Mouse (Mus musculus): ENCODE data around the gene Cep295nl.
A peak's percentile ranks its signal among the peaks of the same experiment; 100 is the strongest.
"Not testable (repeated sequence)": the region's sequence is repeated elsewhere in the genome, so short reads cannot be mapped to it uniquely, and the experiment has no call there.

Cep295nl gene

GRCm38 (mm10) chr11:118321971-118322370 is 20.3 kb downstream of the Cep295nl start:
- DNase-seq (ENCODE audit: low read depth, low spot score): no peak

GRCm38 (mm10) chr11:118321500-118321899 is 20.8 kb downstream of the Cep295nl start:
- no peak for DNase-seq (ENCODE audit: low read depth, low spot score)

GRCm38 (mm10) chr11:118318678-118319077 is 23.6 kb downstream of the Cep295nl start:
- DNase-seq (ENCODE audit: low read depth, low spot score): no peak

DNA sequence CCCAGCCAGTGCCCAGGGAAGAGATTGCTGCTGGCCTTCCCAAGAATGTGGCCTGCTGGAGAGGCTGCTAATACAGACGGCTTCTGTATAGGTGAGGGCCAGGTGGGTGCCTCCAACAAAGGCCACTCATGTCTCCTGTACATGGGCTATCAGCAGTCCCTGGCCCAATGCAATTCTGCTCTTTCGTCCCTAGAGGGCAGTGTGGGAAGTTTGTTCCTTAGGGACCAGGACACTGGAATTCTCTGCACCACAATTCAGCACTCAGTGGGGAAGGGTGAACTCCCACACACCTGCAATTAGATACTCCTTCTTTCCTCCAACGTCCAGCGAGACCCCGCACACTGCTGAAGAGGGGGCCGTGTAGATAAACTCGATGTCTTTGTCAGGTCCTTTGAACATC is 25.2 kb downstream of the Cep295nl start:
- no peak for DNase-seq (ENCODE audit: low read depth, low spot score)

GRCm38 (mm10) chr11:118316231-118316806 is 26.0 kb downstream of the Cep295nl start:
- DNase-seq (ENCODE audit: low read depth, low spot score): no peak

- DNase-seq (ENCODE audit: low read depth, low spot score): no peak
Observed at GRCm38 (mm10) chr11:118312132-118312723, 30.1 kb downstream of the Cep295nl start.

DNA sequence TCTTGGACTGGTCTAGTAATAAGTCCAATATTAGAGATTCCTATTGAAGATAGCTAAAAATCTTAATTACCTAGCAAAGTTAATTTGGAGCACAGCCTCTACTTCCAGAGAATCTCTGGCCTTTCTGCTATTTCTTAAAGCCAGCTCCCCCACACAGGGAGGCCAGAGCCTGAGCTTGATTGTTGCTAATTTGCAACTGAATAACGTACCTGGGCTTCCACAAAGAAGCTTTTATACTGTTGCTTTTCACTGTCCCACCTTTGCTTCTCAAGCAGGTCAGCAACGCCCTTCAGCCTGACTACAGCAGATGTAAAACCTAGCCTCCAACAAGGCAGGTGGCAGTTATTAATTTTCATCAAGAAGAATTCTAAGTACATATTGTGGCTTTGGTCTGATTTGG is 34.3 kb downstream of the Cep295nl start:
- not testable (repeated sequence) for DNase-seq (ENCODE audit: low read depth, low spot score)

DNA sequence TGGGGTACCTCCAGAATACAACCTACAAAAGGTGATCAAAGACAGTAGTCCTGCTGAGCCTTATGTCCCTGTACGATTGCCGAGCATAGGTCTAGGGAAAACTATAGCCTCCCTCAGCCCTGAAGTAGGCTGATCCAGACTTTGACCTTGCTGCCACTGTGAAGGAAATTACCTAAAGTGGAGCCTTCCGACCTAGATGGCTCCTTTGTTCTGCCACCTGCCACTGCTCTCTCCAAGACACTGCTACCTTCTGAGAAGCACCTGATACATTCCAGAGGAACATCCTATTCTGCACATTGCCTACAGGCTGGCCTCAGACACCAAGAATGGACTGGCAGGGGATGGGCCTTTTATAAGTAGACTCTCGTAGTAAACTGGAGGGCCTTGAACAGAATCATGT is 38.3 kb downstream of the Cep295nl start:
- DNase-seq (ENCODE audit: low read depth, low spot score): not testable (repeated sequence)

DNA sequence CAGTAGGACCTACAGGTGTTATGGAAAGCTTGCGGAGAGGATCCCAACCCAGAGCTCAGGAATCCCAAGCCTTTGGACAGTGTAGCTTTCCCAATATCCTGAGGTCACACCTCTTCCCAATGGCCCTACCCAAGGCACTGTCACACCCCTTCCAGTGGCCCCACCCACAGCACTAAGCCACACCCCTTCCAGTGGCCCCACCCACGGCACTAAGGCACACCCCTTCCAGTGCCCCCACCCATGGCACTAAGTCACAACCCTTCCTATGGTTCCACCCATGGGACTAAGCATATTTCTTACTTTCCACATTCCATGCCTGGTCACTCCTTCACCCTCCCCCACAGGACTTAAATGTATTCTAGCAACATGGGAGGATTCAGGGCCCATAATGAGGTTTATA is 43.5 kb downstream of the Cep295nl start:
- DNase-seq (ENCODE audit: low read depth, low spot score): no peak

DNA sequence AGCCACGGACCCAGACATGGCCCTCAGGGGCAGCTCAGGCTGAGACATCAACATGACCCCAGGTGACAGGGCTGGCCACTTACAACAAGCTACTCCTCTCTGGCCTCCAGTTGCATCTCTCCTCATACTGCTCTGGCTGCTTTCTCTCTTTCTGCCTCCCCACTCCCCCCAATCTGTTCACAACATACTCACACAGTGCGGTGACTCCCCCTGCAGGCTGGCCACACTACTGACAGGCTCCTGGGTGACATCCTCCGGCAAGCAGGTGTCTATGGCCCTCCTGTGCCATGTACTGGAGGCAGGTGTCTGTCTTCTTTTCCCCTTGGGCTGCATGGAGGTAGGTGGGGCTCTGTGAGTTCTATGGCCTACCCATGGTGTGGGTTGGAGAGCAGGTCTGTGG is 44.3 kb downstream of the Cep295nl start:
- no peak for DNase-seq (ENCODE audit: low read depth, low spot score)

- DNase-seq (ENCODE audit: low read depth, low spot score): no peak
Observed at GRCm38 (mm10) chr11:118295026-118295425, 47.3 kb downstream of the Cep295nl start.

DNA sequence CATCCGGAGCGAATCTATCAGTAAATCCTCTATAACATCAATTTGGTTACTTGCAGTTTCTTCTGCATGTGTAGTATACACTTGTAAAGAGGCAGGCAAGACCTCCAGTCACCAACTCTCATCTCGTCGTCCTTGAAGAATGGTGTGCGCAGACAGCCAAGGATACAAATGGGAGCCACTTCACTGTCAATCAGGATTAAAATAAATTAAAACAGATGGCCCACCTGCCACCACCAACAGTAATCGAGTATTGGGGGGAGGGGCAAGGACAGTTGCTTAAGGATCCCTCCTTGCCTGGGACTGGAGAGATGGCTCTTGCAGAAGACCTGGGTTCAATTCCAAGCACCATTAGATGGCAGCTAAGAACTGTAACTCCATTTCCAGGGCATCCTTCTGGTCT is 49.6 kb downstream of the Cep295nl start:
- no peak for DNase-seq (ENCODE audit: low read depth, low spot score)

GRCm38 (mm10) chr11:118289999-118290889 is 52.1 kb downstream of the Cep295nl start, which contains the start of gene Usp36:
TSS of gene Usp36 (minus strand) at chr11:118290244.
- peak; percentile 100 for DNase-seq (ENCODE audit: low read depth, low spot score)

- no peak for DNase-seq (ENCODE audit: low read depth, low spot score)
Observed at GRCm38 (mm10) chr11:118289562-118289961, 52.7 kb downstream of the Cep295nl start.

- no peak for DNase-seq (ENCODE audit: low read depth, low spot score)
Observed at GRCm38 (mm10) chr11:118289037-118289511, 53.2 kb downstream of the Cep295nl start.

DNA sequence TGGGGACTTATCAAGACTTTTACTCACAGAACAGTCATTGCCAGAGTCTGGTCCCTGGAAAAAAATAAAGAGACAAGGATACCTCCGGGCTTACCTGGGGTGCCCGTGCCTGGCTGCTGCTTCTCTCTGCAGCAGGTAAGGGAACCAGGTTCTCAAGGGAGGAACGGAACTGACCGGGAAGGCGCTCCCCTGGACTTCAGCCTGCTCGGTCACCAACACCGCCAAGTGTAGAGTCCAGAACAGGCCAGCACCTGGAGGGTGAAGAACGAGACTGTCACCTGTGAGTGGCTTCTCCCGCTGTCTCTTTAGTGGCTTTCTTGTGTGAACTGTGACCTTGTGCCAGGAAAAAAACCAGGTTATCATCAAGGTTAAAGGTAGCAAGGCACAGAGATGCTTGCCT is 54.7 kb downstream of the Cep295nl start:
- DNase-seq (ENCODE audit: low read depth, low spot score): no peak

DNA sequence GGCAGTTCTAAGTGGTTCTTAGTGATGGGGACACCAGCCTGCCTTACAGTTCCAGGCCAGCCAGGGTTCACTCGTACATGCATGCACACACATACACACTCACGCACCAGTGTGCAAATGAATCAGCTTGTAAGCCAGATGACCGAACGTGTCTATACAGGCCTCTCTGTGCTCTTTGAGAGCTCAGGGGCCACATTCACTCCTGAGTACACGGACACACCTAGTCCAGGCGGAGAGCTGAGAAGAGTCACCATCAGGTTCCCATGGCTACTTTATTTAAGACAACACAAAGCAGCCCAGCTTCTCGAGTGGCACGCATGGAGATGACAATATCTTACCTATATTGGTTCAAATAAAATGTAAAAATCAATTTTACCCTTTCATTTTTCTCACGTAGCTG is 55.9 kb downstream of the Cep295nl start:
- DNase-seq (ENCODE audit: low read depth, low spot score): no peak

- DNase-seq (ENCODE audit: low read depth, low spot score): no peak
Observed at GRCm38 (mm10) chr11:118285791-118286190, 56.5 kb downstream of the Cep295nl start.

All from brain, embryonic 18.5 days (tissue).